Mouse (Mus musculus) T-helper 2 cell (primary cell): ENCODE results near the gene Pm20d1.

ENCODE experiments used
- in situ Hi-C: fragments of 300-600 bp; cut with MboI, MseI; formaldehyde crosslinking; loops from one replicate; pipeline ENCODE4 v1.15.1; 2025; ENCODE audit warnings: high pct_unique_total_duplicates

The Pm20d1 gene

DNA sequence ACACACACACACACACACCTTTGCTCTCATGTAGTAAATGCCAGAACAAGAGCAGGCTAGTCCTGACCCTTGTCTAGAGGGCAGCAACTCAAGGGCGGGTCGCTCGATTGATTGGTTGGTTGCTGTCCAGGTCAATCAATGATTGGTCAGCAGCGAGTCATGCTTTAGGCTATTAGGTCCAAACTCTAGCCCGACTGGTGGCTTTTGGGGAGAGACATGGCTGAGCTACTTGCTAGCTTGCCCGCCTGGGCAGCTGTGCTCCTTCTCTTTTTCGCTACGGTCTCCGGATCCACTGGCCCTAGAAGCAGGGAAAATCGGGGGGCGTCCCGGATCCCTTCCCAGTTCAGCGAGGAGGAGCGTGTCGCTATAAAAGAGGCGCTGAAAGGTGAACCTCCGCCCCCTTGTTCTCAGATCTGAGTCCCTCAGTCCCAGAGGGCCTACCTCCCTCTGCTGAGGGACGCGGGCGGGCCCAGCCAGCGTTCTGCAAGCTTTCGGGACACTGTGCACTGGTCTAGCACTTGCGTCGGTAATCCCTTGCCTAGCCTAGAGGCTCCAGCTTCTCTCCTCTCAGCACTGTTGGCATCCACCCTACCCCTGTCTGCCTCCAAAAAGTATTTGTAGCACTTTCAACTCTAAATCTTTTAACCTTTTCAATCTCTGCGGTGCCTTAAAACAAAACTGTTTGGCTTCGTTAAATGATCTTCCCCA, at the start of gene Pm20d1:
Pm20d1 (plus strand) TSS at position 180 of the 708 bp plus-strand sequence.
- in situ Hi-C loops = no loop called here

DNA sequence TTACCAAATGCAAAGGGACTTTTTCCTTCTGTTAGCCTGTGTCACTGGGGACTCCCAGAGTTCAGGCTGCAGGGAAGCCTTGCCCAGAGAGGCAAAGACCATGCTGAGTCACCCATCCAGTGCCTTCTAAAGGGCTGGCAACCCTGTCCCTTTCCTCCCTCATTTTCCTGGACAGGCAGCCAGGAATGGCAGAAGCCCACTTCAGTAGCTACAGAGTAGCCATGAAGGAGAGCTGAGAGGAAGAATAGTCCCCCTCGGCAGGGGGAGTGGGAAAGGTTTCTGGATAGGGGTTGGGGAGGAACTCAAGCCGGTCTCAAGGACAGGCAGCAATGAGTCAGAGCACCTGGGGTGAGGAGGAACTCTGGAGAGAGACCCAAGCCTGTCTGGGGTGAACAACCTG, 49.4 kb upstream of the Pm20d1 start:
- in situ Hi-C loops = no loop called here

GRCm38 (mm10) chr1:131748636-131749035, 48.5 kb upstream of the Pm20d1 start:
- in situ Hi-C loops = no loop called here

DNA sequence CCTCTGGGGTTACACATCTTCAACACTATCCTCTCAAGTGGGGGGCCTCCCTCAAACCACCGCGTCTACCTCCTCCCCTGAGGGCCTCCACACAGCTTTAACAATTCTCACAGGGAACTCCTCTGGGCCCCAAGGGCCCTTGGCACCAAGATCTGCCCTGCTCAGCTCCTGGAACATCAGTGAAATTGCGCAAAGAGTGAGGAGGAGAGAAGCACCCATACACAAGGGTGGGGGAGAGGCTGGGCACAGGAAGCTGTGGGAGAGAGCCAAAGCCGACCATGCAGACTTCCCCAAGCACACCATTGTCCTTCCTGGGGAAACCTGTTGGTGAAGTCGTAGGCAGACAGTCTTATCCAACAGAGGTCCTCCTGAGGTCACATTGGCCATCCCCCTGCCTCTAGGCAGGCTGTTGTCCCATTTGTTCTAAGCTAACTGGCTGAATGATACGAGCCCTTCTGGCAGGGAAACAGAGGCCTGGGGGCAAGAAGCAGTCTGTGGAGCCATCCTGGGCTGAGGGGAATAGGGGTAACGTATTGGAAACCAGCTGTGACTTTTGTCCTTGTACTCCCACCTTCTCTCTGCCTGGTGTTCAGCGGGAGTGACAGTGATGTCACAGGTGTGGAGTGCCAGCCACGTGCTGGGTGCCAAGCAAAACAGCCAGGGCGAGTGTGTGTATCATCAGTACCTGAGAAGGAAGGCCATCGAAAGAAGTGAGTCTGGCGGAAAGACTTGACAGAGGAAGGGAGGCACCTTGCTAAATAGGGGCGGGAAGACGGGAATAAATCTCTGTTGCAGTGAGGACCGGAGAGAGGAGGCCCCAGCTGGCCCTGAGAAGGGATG, 47.3 kb upstream of the Pm20d1 start:
- in situ Hi-C loops = no loop called here

- in situ Hi-C loops = no loop called here
Observed at GRCm38 (mm10) chr1:131751181-131751890, 45.8 kb upstream of the Pm20d1 start.

GRCm38 (mm10) chr1:131751891-131752311, 45.3 kb upstream of the Pm20d1 start:
- in situ Hi-C loops = no loop called here

- in situ Hi-C loops = no loop called here
Observed at GRCm38 (mm10) chr1:131754212-131754829, 42.9 kb upstream of the Pm20d1 start.

DNA sequence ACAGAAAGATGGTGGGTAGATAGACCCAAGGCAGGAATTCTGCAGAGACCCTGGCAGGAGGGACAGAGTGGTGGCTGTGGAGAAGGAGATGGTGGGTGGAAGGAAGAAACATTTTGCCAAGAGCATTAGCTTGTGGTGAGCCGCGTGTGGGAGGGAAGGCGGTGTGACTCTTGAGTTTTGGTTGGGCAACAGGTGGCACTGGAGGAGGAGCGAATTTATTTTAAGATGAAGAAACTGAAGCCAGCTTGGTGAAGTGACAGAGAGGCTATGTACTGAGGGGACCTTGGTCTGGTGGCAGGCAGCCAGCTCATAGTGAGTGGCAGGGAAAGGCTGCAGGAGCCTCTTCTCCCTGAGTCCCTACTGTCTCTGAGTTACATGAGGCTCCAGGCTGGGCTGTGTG, 42.3 kb upstream of the Pm20d1 start:
- in situ Hi-C loops = loop anchor here (5.0 kb wide), 1 partner anchor 138 kb away; no protein-coding TSS in a partner anchor

DNA sequence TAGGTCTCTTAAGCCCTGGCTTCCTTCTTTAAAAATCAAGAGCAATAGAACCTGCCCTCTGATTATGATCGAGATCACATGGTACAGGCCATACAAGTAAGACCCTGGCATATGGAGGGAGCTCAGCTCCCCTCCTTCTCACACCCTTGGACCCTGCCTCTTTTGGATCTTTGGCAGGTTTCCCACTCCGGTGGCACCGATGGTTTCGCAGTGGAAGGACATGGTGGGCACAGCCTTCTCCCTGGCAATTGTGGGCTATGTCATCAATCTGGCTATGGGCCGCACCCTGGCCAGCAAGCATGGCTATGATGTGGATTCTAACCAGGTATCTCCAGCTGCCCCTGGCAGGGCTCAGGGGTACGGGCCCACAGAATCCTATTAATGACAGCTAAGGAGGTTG, 40.0 kb upstream of the Pm20d1 start:
- in situ Hi-C loops = loop anchor here (5.0 kb wide), 1 partner anchor 140 kb away; no protein-coding TSS in a partner anchor

- in situ Hi-C loops = loop anchor here (5.0 kb wide), 1 partner anchor 141 kb away; no protein-coding TSS in a partner anchor
Observed at GRCm38 (mm10) chr1:131758796-131759195, 38.4 kb upstream of the Pm20d1 start.

DNA sequence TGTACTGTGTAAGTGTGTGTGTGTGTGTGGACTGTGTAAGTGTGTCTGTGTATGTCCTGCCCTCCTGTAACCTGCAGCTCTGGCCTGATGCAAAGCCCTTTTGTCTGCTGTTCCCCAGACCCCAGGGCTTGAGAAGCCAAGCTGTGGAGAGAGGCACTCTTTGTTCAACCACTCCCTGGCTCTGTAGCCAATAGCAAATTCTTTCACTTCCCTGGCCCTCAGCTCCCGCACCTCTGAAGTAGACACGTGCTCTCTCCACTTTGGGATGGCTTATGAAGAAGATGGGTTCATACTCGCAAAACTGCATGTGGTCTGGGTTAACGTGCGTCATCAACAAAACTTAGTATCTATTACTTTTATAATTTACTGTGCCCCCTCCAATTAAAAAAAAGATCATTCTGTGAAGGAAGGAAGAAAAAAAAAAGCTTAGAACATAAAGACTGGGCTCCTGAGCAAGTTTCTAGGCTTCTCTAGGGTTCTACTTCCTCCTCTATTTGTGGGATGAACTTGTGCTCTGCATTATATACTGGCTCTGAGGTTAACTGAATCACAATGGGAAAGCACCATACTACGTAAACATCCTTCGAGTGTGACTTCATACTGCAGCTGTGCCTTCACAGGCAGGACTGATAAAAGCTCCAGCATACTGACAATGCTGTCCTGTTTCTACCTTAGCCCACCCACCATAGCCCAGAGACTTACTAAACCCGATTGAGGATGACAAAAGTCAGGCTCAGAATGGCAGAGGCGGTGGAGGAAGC, 37.3 kb upstream of the Pm20d1 start:
- in situ Hi-C loops = loop anchor here (5.0 kb wide), 1 partner anchor 143 kb away; no protein-coding TSS in a partner anchor

DNA sequence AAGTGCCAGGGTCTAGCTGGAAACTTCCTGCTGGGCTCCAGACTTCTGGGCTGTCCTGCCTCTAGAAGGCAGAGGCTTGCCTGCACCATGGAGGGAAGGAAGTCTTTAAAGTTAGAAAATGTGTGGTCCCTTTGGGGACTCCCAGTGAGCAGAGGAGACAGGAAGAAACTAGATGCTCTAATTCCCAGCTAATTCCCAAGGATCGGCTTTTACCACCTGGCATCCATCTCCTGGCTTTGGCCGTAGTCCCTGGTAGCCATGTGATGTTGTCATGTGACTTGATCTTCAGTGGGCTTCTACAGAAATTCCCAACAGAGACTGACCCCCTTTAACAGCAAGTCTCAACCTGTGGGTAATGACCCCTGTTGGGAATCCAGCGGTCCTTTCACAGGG, 36.8 kb upstream of the Pm20d1 start:
- in situ Hi-C loops = no loop called here

GRCm38 (mm10) chr1:131761079-131761831, 35.9 kb upstream of the Pm20d1 start:
- in situ Hi-C loops = no loop called here

DNA sequence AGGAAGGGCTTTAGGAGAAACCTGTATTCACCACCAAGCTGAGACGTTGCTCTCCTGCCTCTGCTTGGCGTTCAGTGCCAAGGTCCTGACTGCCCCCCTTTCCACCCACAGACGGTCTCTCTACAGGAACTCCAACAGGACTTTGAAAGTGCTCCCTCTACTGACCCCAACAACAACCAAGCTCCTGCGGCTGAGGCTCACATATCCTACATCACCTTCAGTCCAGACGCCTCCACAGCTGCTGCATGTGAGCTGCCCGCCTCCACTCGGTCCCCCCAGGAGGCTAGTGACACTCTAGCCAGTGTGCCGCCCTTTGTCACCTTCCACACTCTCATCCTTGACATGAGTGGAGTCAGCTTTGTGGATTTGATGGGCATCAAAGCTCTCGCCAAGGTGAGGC, 33.5 kb upstream of the Pm20d1 start:
- in situ Hi-C loops = no loop called here

- in situ Hi-C loops = loop anchor here (5.0 kb wide), 1 partner anchor 52 kb away; no protein-coding TSS in a partner anchor
Observed at GRCm38 (mm10) chr1:131764581-131765338, 32.4 kb upstream of the Pm20d1 start.

DNA sequence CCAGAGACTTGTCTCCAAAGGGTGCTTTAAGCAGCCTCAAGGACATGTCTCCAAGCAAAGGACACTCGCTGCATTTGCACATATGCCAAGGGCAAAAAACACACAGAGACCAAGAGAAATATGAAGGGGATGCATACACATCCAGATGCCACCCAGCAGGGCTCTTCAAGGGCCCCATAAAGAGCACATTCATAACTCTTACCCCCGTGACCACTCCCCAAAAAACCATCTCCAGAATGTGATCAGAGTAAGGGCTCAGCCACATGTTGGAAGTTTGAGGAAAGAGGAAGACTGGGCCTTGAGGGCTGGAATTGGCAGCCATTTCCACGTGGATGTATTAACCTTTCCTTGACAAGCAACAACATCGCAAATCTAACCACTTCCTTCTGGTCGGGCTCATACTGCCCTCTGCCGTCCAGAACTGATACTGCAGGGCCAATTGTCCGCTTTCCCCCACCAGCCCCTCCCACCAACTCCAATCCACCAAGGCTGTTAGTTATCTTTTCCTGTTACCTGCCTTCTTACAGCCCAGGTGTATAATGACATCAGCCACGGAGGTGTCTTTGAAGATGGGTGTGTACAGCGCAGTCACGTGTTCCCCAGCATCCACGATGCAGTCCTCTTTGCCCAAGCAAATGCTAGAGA, 31.7 kb upstream of the Pm20d1 start:
- in situ Hi-C loops = loop anchor here (5.0 kb wide), 1 partner anchor 53 kb away; no protein-coding TSS in a partner anchor

DNA sequence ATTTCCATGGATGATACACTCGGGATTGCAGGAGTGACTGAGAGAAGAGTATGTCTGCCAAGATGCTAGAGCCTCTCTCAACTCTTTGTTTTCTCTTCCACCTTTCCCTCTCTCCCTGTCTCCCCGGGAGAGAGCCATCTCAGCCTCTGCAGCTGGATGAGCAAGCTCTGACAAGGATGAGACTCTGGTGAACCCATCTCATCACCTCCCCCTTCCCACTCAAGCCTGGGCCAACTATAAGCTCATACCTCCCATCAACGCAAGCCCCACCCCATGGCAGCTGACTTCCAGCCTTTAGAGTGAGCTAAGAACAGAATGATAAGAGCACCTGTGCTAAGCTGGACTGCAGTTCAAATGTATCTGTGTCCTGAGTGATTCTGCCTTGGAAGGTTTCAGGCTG, 27.9 kb upstream of the Pm20d1 start:
- in situ Hi-C loops = loop anchor here (5.0 kb wide), 1 partner anchor 57 kb away; no protein-coding TSS in a partner anchor

DNA sequence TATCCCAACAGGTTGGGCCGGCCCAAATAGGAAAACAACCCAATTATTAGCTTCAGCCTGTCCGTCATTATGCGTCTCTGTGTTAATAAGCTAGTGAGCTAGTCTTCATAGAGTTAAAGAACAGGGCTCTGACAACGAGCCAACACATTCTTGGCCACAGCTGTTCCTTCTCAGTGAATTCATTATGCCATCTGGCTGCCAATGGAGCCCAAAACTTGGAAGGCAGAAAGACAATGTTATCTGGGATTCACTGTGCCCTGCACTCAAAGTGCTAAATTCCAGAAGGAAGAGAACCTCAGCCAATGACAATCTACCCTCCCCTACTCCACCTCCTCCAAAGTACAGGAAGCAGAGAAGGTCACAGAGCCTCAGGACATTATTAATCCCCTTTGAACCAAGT, 26.5 kb upstream of the Pm20d1 start:
- in situ Hi-C loops = no loop called here

- in situ Hi-C loops = no loop called here
Observed at GRCm38 (mm10) chr1:131771440-131771839, 25.7 kb upstream of the Pm20d1 start.
